Mouse (Mus musculus) C2C12 (cell line): ENCODE data around the gene Med11.

Experiments
- CEBPB ChIP-seq: IDR thresholded peaks from one replicate; pipeline ENCODE4 v1.6.1; 2011; ENCODE audit warnings: low read depth, mild to moderate bottlenecking, control low read depth, moderate library complexity
- CTCF ChIP-seq: IDR thresholded peaks from one replicate; pipeline ENCODE4 v1.5.1; 2011; ENCODE audit not compliant: control insufficient read depth, insufficient read depth, insufficient read length
- MYOD1 ChIP-seq: IDR thresholded peaks from one replicate; pipeline ENCODE4 v1.6.1; 2011; ENCODE audit warnings: low read depth; ENCODE audit not compliant: control insufficient read depth, insufficient read length
- USF1 ChIP-seq: IDR thresholded peaks from one replicate; pipeline ENCODE4 v1.6.1; 2011; ENCODE audit warnings: low read depth, mild to moderate bottlenecking, control low read depth, moderate library complexity

- TF ChIP-seq CTCF = no peak
- no peak for TF ChIP-seq USF1
- TF ChIP-seq MYOD1 = no peak
- TF ChIP-seq CEBPB = no peak
These were observed 11.1 kb upstream of the Med11 start for GRCm38 (mm10) chr11:70440637-70441036.
